Mouse (Mus musculus) lung, adult 2 months (tissue): ENCODE data around the gene Ostf1.

ENCODE experiments used
- CTCF ChIP-seq: fragments of 200-500 bp; IDR thresholded peaks from 2 replicates; pipeline ENCODE4 v1.5.1; 2011; ENCODE audit warnings: mild to moderate bottlenecking, low read length, control low read depth; ENCODE audit not compliant: insufficient read depth
- POLR2A ChIP-seq: fragments of 200-500 bp; IDR thresholded peaks from 2 replicates; pipeline ENCODE4 v1.6.1; 2011; ENCODE audit warnings: low read depth, mild to moderate bottlenecking, control low read depth, low read length, borderline replicate concordance; ENCODE audit errors: extremely low read depth

- no peak for TF ChIP-seq POLR2A
- peak; percentile 53; the same call in 1 of the 2 replicates for TF ChIP-seq CTCF
These were observed 7.9 kb upstream of the Ostf1 start for GRCm38 (mm10) chr19:18639552-18639951.
